Mouse (Mus musculus): ENCODE measurements around the gene Fndc10. TPM values are rescaled to one million over a fixed set of nuclear protein-coding genes. Genes with fewer than 3 reads are reported as not detected.

Fndc10 gene
- not detected for polyA plus RNA-seq (2014; fragmentation: Illumina TruSeq; extraction: RNeasy Lipid Tissue Mini Kit (QIAGEN cat#74804); ENCODE audit: low read depth, low replicate concordance)

DNA sequence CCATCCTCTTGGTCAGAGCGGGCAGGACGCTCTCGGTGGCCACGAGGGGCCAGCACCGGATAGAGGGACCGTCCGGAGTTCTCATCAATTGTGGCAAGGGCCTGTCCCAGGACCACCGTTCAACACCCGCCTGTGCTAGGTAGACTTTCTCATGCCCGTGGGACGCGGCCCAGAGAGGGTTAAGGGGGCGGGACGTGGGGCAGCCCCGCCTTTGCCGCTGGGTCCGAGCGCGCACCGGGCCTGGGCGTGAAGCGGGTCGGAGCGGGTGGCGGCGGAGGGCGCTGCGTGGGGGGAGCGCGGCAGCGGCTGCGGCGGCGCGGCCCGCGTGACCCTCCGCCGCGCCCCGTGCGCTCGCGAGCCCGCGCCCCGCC is at the start of gene Fndc10:
Gene Fndc10, plus strand, starts transcription at position 232 of the 371 bp plus-strand sequence.

DNA sequence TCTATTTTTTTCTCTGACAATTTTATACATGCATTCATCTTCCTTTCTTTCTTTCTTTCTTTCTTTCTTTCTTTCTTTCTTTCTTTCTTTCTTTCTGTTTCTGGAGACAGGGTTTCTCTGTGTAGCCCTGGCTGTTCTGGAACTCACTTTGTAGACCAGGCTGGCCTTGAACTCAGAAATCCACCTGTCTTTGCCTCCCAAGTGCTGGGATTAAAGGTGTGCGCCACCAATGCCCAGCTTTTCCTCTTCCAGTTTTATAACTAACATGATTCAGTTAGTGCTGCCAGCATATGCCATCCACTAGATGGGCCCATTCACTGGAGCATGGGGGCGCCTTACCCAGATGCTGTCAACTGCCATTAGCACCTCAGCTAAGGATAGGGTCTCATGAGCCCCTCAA is 48.8 kb upstream of the Fndc10 start, which contains the start of gene Gm10563:
Gene Gm10563, minus strand, starts transcription at position 101 of the 400 bp plus-strand sequence.

DNA sequence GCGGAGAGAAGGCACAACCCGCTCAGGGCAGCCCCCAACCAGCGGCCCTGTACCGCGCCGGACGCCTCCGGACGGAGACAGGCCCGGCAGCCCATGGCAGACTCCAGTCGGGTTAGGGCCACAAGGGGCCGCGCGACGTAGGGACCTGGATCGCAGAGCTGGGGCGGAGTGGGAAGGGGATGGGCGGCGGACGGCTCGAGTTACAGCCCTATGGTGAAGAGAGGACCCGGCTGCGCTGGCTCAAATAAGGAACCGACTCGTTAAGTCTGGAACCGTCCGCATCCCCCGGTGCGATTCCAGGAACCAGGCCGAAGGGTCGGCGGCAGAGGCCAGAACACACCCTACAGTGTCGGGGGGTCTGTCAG is 41.1 kb upstream of the Fndc10 start, which contains the start of gene Mmp23:
Gene Mmp23, minus strand, starts transcription at position 299 of the 365 bp plus-strand sequence.

DNA sequence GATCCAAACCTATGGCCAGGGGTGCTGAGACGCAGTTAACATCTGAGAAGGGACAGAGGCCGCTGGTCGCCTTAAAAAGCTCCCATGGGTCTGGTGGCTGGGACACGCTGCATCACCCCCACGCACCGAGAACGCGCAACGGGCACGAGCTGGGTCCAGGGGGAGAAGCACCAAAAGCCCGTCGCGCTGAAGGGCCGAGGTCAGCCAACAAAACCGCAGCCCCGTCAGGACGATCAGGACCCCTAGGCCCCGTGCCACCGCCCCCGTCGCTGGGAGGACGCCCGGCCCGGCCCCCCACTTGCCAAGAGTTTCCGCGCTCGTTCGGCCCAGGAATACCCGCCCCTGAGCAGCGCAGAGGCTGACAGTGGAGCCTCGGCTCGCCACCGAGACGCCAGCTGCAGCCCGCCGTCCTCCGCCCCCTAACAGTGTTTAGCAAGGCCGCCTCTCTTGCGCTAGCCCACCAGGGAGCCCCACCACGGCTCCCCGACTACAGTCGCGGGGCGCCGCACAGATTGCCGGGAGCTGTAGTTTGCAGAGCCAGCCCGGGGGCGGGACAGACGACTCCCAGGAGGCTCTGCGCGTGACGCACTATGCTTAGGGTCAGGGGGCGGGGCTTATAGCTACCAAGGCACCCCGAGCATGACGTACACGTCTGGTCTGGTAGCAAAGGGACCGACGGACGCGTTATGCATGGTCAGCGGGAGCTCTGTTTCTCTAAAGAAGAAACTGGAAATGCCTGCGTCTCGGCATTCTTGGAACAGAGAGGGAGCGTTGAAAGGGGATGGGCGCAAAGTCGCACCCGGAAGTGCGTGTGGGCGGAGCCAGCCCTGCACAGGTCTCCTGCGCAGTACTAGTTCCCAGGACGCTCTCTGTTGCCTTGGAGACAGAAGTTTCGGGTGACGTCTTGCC is 25.2 kb upstream of the Fndc10 start, which contains the start of gene Mib2:
Gene Mib2, minus strand, starts transcription at position 510 of the 909 bp plus-strand sequence.

DNA sequence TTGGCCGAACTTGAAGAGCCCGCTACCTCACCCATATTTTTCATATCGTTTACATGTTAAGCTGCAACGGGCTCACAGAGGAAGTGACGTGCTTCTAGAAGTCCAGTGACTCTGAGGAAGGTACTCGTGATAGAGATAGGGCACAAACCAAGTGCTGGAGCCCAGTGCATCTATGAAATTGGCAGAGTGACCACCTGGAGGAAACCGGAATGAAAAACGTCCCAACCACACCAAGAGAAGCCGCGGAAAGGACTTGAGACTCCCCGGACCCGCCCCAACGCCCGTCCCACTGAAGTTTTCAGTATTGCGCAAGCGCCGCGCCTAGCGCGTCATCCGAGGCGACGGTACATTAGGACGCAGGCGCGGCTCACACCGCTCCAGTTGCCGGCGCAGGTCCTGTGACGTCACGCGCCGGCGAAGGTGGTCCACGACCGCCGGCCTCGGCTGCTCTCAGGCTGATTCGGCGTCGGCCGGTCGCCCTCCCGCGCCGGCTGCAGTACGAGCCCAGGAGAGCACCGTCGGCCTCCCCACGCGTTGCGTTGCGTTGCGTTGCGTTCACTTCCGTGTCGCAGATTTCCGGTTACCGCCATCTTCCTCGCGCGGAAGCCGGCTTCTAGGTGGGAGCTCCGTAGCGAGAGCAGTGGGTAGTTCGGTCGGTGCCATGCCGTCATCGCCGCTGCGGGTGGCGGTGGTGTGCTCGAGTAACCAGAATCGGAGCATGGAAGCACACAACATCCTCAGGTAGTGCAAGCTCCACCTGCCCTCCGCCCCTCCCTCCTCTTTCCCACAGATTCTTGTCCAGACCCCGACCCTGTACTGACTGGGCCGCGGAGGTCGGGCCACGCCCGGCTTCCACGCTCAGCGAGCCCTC is 10.8 kb downstream of the Fndc10 start, which contains the start of gene Ssu72:
Gene Ssu72, plus strand, starts transcription at position 80 of the 871 bp plus-strand sequence.

DNA sequence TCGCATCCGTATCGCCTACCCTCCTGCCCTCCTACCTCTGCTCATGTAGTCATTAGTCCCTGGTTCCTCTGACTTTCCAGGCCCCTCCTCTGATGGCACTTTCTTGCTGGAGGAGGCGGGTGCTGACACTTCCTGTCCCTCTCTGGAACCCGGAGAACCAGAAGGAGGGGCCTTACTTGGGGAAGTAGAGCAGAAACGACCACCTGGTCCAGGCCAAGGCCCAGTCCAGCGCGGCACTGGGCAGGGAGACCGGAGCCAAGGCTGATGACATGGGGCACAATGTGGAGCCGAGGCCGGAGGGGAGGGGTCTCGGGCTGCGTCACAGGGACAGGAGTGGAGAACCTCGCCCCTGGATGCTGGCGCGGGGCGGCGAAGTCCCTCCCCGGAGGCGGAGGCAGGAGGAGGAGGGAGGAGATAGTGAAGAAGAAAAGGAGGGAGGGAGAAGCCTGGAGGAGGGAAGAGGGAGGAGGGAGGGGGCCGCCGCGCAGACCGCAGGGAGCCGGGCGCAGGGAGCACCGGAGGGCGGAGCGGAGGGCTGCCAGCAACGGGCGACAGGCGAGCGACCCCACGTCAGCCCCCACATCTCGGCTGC is 40.3 kb downstream of the Fndc10 start, which contains the start of gene Tmem240:
Gene Tmem240, plus strand, starts transcription at position 451 of the 592 bp plus-strand sequence.

Other genes starting within 250 kb of the Fndc10 start
- not detected for gene Tmem52, start 225.2 kb upstream of the Fndc10 start, polyA plus RNA-seq (2014; fragmentation: Illumina TruSeq; extraction: RNeasy Lipid Tissue Mini Kit (QIAGEN cat#74804); ENCODE audit: low read depth, low replicate concordance)
- 249 TPM for gene Gnb1, start 203.0 kb upstream of the Fndc10 start, polyA plus RNA-seq (2014; fragmentation: Illumina TruSeq; extraction: RNeasy Lipid Tissue Mini Kit (QIAGEN cat#74804); ENCODE audit: low read depth, low replicate concordance)
- 60.5 TPM for gene Nadk, start 132.0 kb upstream of the Fndc10 start, polyA plus RNA-seq (2014; fragmentation: Illumina TruSeq; extraction: RNeasy Lipid Tissue Mini Kit (QIAGEN cat#74804); ENCODE audit: low read depth, low replicate concordance)
- 12.6 TPM for gene Slc35e2, start 92.9 kb upstream of the Fndc10 start, polyA plus RNA-seq (2014; fragmentation: Illumina TruSeq; extraction: RNeasy Lipid Tissue Mini Kit (QIAGEN cat#74804); ENCODE audit: low read depth, low replicate concordance)
- gene Cdk11b, start 69.5 kb upstream of the Fndc10 start, polyA plus RNA-seq (2014; fragmentation: Illumina TruSeq; extraction: RNeasy Lipid Tissue Mini Kit (QIAGEN cat#74804); ENCODE audit: low read depth, low replicate concordance), result 70.4 TPM
- not detected for gene Gm10563, start 48.9 kb upstream of the Fndc10 start, polyA plus RNA-seq (2014; fragmentation: Illumina TruSeq; extraction: RNeasy Lipid Tissue Mini Kit (QIAGEN cat#74804); ENCODE audit: low read depth, low replicate concordance)
- gene Mmp23, start 41.0 kb upstream of the Fndc10 start, polyA plus RNA-seq (2014; fragmentation: Illumina TruSeq; extraction: RNeasy Lipid Tissue Mini Kit (QIAGEN cat#74804); ENCODE audit: low read depth, low replicate concordance), result 0.54 TPM
- 1.3 TPM for gene Mib2, start 25.1 kb upstream of the Fndc10 start, polyA plus RNA-seq (2014; fragmentation: Illumina TruSeq; extraction: RNeasy Lipid Tissue Mini Kit (QIAGEN cat#74804); ENCODE audit: low read depth, low replicate concordance)
- 110 TPM for gene Ssu72, start 10.5 kb downstream of the Fndc10 start, polyA plus RNA-seq (2014; fragmentation: Illumina TruSeq; extraction: RNeasy Lipid Tissue Mini Kit (QIAGEN cat#74804); ENCODE audit: low read depth, low replicate concordance)
- not detected for gene Tmem240, start 40.5 kb downstream of the Fndc10 start, polyA plus RNA-seq (2014; fragmentation: Illumina TruSeq; extraction: RNeasy Lipid Tissue Mini Kit (QIAGEN cat#74804); ENCODE audit: low read depth, low replicate concordance)
- gene Atad3a, start 66.8 kb downstream of the Fndc10 start, polyA plus RNA-seq (2014; fragmentation: Illumina TruSeq; extraction: RNeasy Lipid Tissue Mini Kit (QIAGEN cat#74804); ENCODE audit: low read depth, low replicate concordance), result 5.1 TPM
- 0.63 TPM for gene Vwa1, start 80.4 kb downstream of the Fndc10 start, polyA plus RNA-seq (2014; fragmentation: Illumina TruSeq; extraction: RNeasy Lipid Tissue Mini Kit (QIAGEN cat#74804); ENCODE audit: low read depth, low replicate concordance)
- 0.98 TPM for gene Tmem88b, start 91.5 kb downstream of the Fndc10 start, polyA plus RNA-seq (2014; fragmentation: Illumina TruSeq; extraction: RNeasy Lipid Tissue Mini Kit (QIAGEN cat#74804); ENCODE audit: low read depth, low replicate concordance)
- not detected for gene Ankrd65, start 96.1 kb downstream of the Fndc10 start, polyA plus RNA-seq (2014; fragmentation: Illumina TruSeq; extraction: RNeasy Lipid Tissue Mini Kit (QIAGEN cat#74804); ENCODE audit: low read depth, low replicate concordance)
- 39.1 TPM for gene Mrpl20, start 108.5 kb downstream of the Fndc10 start, polyA plus RNA-seq (2014; fragmentation: Illumina TruSeq; extraction: RNeasy Lipid Tissue Mini Kit (QIAGEN cat#74804); ENCODE audit: low read depth, low replicate concordance)
- 177 TPM for gene Ccnl2, start 118.1 kb downstream of the Fndc10 start, polyA plus RNA-seq (2014; fragmentation: Illumina TruSeq; extraction: RNeasy Lipid Tissue Mini Kit (QIAGEN cat#74804); ENCODE audit: low read depth, low replicate concordance)
- 4.8 TPM for gene Aurkaip1, start 136.9 kb downstream of the Fndc10 start, polyA plus RNA-seq (2014; fragmentation: Illumina TruSeq; extraction: RNeasy Lipid Tissue Mini Kit (QIAGEN cat#74804); ENCODE audit: low read depth, low replicate concordance)
- gene Mxra8, start 145.3 kb downstream of the Fndc10 start, polyA plus RNA-seq (2014; fragmentation: Illumina TruSeq; extraction: RNeasy Lipid Tissue Mini Kit (QIAGEN cat#74804); ENCODE audit: low read depth, low replicate concordance), result 52.4 TPM
- 1.5 TPM for gene Dvl1, start 153.1 kb downstream of the Fndc10 start, polyA plus RNA-seq (2014; fragmentation: Illumina TruSeq; extraction: RNeasy Lipid Tissue Mini Kit (QIAGEN cat#74804); ENCODE audit: low read depth, low replicate concordance)
- 0.13 TPM for gene Tas1r3, start 169.0 kb downstream of the Fndc10 start, polyA plus RNA-seq (2014; fragmentation: Illumina TruSeq; extraction: RNeasy Lipid Tissue Mini Kit (QIAGEN cat#74804); ENCODE audit: low read depth, low replicate concordance)
- 7.8 TPM for gene Cptp, start 175.1 kb downstream of the Fndc10 start, polyA plus RNA-seq (2014; fragmentation: Illumina TruSeq; extraction: RNeasy Lipid Tissue Mini Kit (QIAGEN cat#74804); ENCODE audit: low read depth, low replicate concordance)
- 2.7 TPM for gene Ints11, start 175.2 kb downstream of the Fndc10 start, polyA plus RNA-seq (2014; fragmentation: Illumina TruSeq; extraction: RNeasy Lipid Tissue Mini Kit (QIAGEN cat#74804); ENCODE audit: low read depth, low replicate concordance)
- gene Pusl1, start 197.4 kb downstream of the Fndc10 start, polyA plus RNA-seq (2014; fragmentation: Illumina TruSeq; extraction: RNeasy Lipid Tissue Mini Kit (QIAGEN cat#74804); ENCODE audit: low read depth, low replicate concordance), result 1.3 TPM
- 0.47 TPM for gene Acap3, start 197.5 kb downstream of the Fndc10 start, polyA plus RNA-seq (2014; fragmentation: Illumina TruSeq; extraction: RNeasy Lipid Tissue Mini Kit (QIAGEN cat#74804); ENCODE audit: low read depth, low replicate concordance)
- 117 TPM for gene Ube2j2, start 249.5 kb downstream of the Fndc10 start, polyA plus RNA-seq (2014; fragmentation: Illumina TruSeq; extraction: RNeasy Lipid Tissue Mini Kit (QIAGEN cat#74804); ENCODE audit: low read depth, low replicate concordance)